In the genomic region with DNA sequence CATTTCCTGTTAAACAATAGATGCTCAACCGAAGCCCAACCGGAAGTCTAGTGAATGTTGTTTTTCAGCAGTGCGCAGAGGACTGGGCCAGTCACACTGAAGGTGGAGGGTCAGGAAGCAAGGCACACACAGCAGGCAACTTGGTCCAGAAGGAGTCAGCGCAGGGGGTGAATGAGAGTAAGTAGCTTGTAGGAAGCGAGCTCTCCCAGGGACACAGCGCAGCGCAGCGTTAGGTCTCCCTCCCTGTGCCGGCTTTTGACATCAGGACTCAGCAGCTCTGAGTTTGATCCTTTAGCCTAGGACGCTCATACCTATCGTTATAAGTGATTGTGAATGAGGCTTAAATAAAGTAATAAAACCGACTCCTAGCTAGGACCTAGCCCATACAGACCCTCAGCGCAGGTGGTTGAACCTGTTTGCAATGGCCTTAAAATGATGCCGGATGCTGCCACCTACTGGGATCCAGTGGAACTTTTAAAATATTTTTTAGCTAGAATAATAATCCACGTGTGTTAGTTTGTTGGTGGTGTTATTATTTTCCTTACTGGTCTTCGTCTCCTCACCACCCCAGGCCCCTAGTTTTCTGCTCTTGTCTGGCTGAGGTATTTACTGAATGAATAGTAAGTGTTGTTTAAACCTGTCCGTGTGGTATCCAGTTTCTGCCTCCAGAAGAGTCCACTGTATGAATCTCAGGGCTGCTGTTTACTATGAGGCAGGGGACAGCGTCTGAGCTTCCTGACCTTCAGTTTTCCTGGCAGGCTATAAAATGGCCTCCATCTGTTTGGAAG, we compare ENCODE assay signal across 8 mouse cellular contexts.
A peak's percentile ranks its signal among the peaks of the same experiment; 100 is the strongest.
DNase-seq lines count a peak whose midpoint lies in the region; ATAC-seq and TF ChIP-seq lines count a peak whose summit lies in the region.

No protein-coding gene starts in this region.

- TF ChIP-seq CTCF in CH12.LX (conservative IDR thresholded peaks at IDR 0.05 in 1 of 2, IDR thresholded peaks at IDR 0.05 in 1 of 2; ENCODE audit: low read depth in 2 of 2, low read length in 2 of 2), result peak; percentile 33 to 85; a peak in 3 of 4 replicates

- dilution Hi-C loops in CH12.LX (cut with MboI; ENCODE audit: extremely low pct_ligation_motif_present, extremely low pct_unique_long_range_greater_than_20kb, low sequenced_read_pairs), result no loop called here

- TF ChIP-seq EP300 in CH12.LX (IDR thresholded peaks at IDR 0.05; ENCODE audit: low read length), result no peak

- WGBS in embryonic facial prominence, embryonic 10.5 days, result 10% methylated on average over 18 of the region's 18 CpGs
- 13% methylated on average over 18 of the region's 18 CpGs for WGBS in heart, embryonic 15.5 days
- WGBS in liver, embryonic 16.5 days (ENCODE audit: insufficient replicate concordance), result 5% methylated on average over 18 of the region's 18 CpGs
- 15% methylated on average over 18 of the region's 18 CpGs for WGBS in neural tube, embryonic 13.5 days

- in situ Hi-C loops in CH12.LX (cut with MboI; ENCODE audit: low pct_ligation_motif_present, low pct_unique_long_range_greater_than_20kb, low sequenced_read_pairs), result loop anchor here (10.0 to 25.0 kb wide), 2 partner anchors 455 to 687 kb away; no protein-coding TSS in a partner anchor

- H3K9ac ChIP-seq in CH12.LX (ENCODE audit: insufficient read depth, low read depth), result no peak overlapping the region
- H3K9ac ChIP-seq in heart, embryonic 15.5 days, result no peak overlapping the region
- peak overlapping the region; percentile 28; the same call in 1 of the 2 replicates for H3K9ac ChIP-seq in liver, embryonic 16.5 days (ENCODE audit: low read depth, low read length)
- H3K9ac ChIP-seq in neural tube, embryonic 13.5 days, result peak overlapping the region; percentile 34; the same call in 1 of the 2 replicates

- H3K27ac ChIP-seq in CH12.LX (ENCODE audit: insufficient read depth, low read depth), result no peak overlapping the region
- H3K27ac ChIP-seq in embryonic facial prominence, embryonic 10.5 days (replicated peaks), result no peak overlapping the region; the same call in 1 of the 2 replicates
- H3K27ac ChIP-seq in heart, embryonic 15.5 days, result no peak overlapping the region
- H3K27ac ChIP-seq in liver, embryonic 16.5 days (ENCODE audit: low read length), result no peak overlapping the region
- no peak overlapping the region for H3K27ac ChIP-seq in neural tube, embryonic 13.5 days (replicated peaks)

- peak overlapping the region; percentile 38 for H3K4me2 ChIP-seq in CH12.LX (ENCODE audit: insufficient read depth, low read depth, poor library complexity, severe bottlenecking)
- H3K4me2 ChIP-seq in heart, embryonic 15.5 days, result peak overlapping the region; percentile 60
- peak overlapping the region; percentile 51 for H3K4me2 ChIP-seq in liver, embryonic 16.5 days (ENCODE audit: low read depth, low read length)
- peak overlapping the region; percentile 57 for H3K4me2 ChIP-seq in neural tube, embryonic 13.5 days

- H3K36me3 ChIP-seq in CH12.LX (replicated peaks in 1 of 2; ENCODE audit: control insufficient read depth in 1 of 2, insufficient read depth in 1 of 2, low read length in 1 of 2), result no peaks in the 10 kb centered on the region
- H3K36me3 ChIP-seq in embryonic facial prominence, embryonic 10.5 days (replicated peaks), result no peaks in the 10 kb centered on the region
- H3K36me3 ChIP-seq in heart, embryonic 15.5 days, result no peaks in the 10 kb centered on the region
- H3K36me3 ChIP-seq in liver, embryonic 16.5 days (ENCODE audit: control insufficient read depth, insufficient read depth), result no peaks in the 10 kb centered on the region
- no peaks in the 10 kb centered on the region for H3K36me3 ChIP-seq in neural tube, embryonic 13.5 days

- ATAC-seq in heart, embryonic 15.5 days (replicated peaks; ENCODE audit: insufficient number of reproducible peaks, insufficient read depth, low FRiP score, low read depth), result 0 out of 2 replicates have a peak, but pooled peaks have one; percentile 27
- ATAC-seq in liver, embryonic 16.5 days (ENCODE audit: low read depth), result 0 out of 2 replicates have a peak, but pooled peaks have one; percentile 11
- peak; percentile 81 for ATAC-seq in neural tube, embryonic 13.5 days (ENCODE audit: low read depth)

- no peaks in the 10 kb centered on the region for H3K27me3 ChIP-seq in CH12.LX (replicated peaks)
- H3K27me3 ChIP-seq in embryonic facial prominence, embryonic 10.5 days (replicated peaks; ENCODE audit: low read depth, poor library complexity, severe bottlenecking), result no peaks in the 10 kb centered on the region
- no peaks in the 10 kb centered on the region for H3K27me3 ChIP-seq in heart, embryonic 15.5 days
- H3K27me3 ChIP-seq in liver, embryonic 16.5 days (ENCODE audit: control insufficient read depth, insufficient read depth, low read depth, low read length), result no peaks in the 10 kb centered on the region
- H3K27me3 ChIP-seq in neural tube, embryonic 13.5 days, result 0 out of 2 replicates have a peak, but pooled peaks cover 7% of the 10 kb centered on the region

- peak; percentile 94 for TF ChIP-seq RAD21 in CH12.LX (IDR thresholded peaks at IDR 0.05; ENCODE audit: low read depth, low read length)

- H3K9me3 ChIP-seq in CH12.LX (replicated peaks; ENCODE audit: low read length), result no peaks in the 10 kb centered on the region
- H3K9me3 ChIP-seq in embryonic facial prominence, embryonic 10.5 days, result no peaks in the 10 kb centered on the region
- no peaks in the 10 kb centered on the region for H3K9me3 ChIP-seq in heart, embryonic 15.5 days (replicated peaks)
- H3K9me3 ChIP-seq in liver, embryonic 16.5 days (replicated peaks; ENCODE audit: control insufficient read depth, low read length), result no peaks in the 10 kb centered on the region
- H3K9me3 ChIP-seq in neural tube, embryonic 13.5 days, result no peaks in the 10 kb centered on the region

- TF ChIP-seq POLR2A in CH12.LX (IDR thresholded peaks at IDR 0.05; ENCODE audit: low read depth, low read length), result no peak

- H3K79me2 ChIP-seq in CH12.LX (replicated peaks; ENCODE audit: control insufficient read depth, extremely low read depth, insufficient read depth, poor library complexity, severe bottlenecking), result no peaks in the 10 kb centered on the region

- H3K4me3 ChIP-seq in CH12.LX (replicated peaks in 1 of 3; ENCODE audit: low read depth in 2 of 3, low read length in 2 of 3, poor library complexity in 1 of 3), result no peak overlapping the region
- H3K4me3 ChIP-seq in embryonic facial prominence, embryonic 10.5 days, result peak overlapping the region; percentile 46
- peak overlapping the region; percentile 34 for H3K4me3 ChIP-seq in heart, embryonic 15.5 days
- peak overlapping the region; percentile 39 for H3K4me3 ChIP-seq in liver, embryonic 16.5 days (ENCODE audit: low read depth, low read length)
- peak overlapping the region; percentile 30 for H3K4me3 ChIP-seq in neural tube, embryonic 13.5 days

- H3K4me1 ChIP-seq in CH12.LX (ENCODE audit: control insufficient read depth in 1 of 2, insufficient read depth in 2 of 2), result peaks cover 0 to 4% of the 10 kb centered on the region in 2 experiments; a peak in 1 of 4 replicates
- peaks cover 3% of the 10 kb centered on the region; the same call in 1 of the 2 replicates for H3K4me1 ChIP-seq in embryonic facial prominence, embryonic 10.5 days
- 0 out of 2 replicates have a peak, but pooled peaks cover 3% of the 10 kb centered on the region for H3K4me1 ChIP-seq in heart, embryonic 15.5 days (replicated peaks)
- H3K4me1 ChIP-seq in liver, embryonic 16.5 days (ENCODE audit: control insufficient read depth, low read depth, low read length), result no peaks in the 10 kb centered on the region; the same call in 1 of the 2 replicates
- peaks cover 12% of the 10 kb centered on the region for H3K4me1 ChIP-seq in neural tube, embryonic 13.5 days (replicated peaks)

- DNase-seq in CH12.LX (ENCODE audit: extremely low read depth), result peak; percentile 44
- DNase-seq in adrenal gland, postnatal 10 days, result peak; percentile 52
- peak; percentile 60 for DNase-seq in embryonic facial prominence, embryonic 10.5 days (ENCODE audit: low spot score)
- DNase-seq in kidney, postnatal 10 days, result peak; percentile 65
- peak; percentile 71 for DNase-seq in thymus, postnatal 0 days (ENCODE audit: low spot score)

TF ChIP-seq in CH12.LX, 34 proteins besides CTCF, POLR2A, EP300 and RAD21 (continues in another document):
- TF ChIP-seq ZC3H11A (IDR thresholded peaks at IDR 0.05; ENCODE audit: low read depth, low read length) (peak; percentile 60), SMC3 (IDR thresholded peaks at IDR 0.05; ENCODE audit: low read depth, low read length) (peak; percentile 80), MAX (IDR thresholded peaks at IDR 0.05; ENCODE audit: low read length) (0 out of 2 replicates have a peak, but pooled peaks have one; percentile 18), ZMIZ1 (IDR thresholded peaks at IDR 0.05; ENCODE audit: low read depth, low read length) (no peak), GABPA (IDR thresholded peaks at IDR 0.05; ENCODE audit: insufficient replicate concordance, low read depth, low read length) (no peak), TBP (conservative IDR thresholded peaks at IDR 0.05; ENCODE audit: low read depth, low read length) (no peak), KAT2A (IDR thresholded peaks at IDR 0.05; ENCODE audit: insufficient replicate concordance, low read length) (no peak), JUN (IDR thresholded peaks at IDR 0.05; ENCODE audit: insufficient read depth, low read depth, low read length) (no peak), E2F4 (IDR thresholded peaks at IDR 0.05; ENCODE audit: insufficient replicate concordance, low read depth, low read length) (no peak), ZKSCAN1 (IDR thresholded peaks at IDR 0.05; ENCODE audit: borderline replicate concordance, low read depth, low read length) (no peak), ETS1 (conservative IDR thresholded peaks at IDR 0.05; ENCODE audit: low read depth, low read length) (no peak), ELF1 (IDR thresholded peaks at IDR 0.05; ENCODE audit: low read depth, low read length) (no peak), MEF2A (IDR thresholded peaks at IDR 0.05; ENCODE audit: borderline replicate concordance, low read depth, low read length) (no peak), SIN3A (IDR thresholded peaks at IDR 0.05; ENCODE audit: low read length) (no peak), BHLHE40 (IDR thresholded peaks at IDR 0.05; ENCODE audit: low read depth, low read length) (no peak), ZNF384 (IDR thresholded peaks at IDR 0.05; ENCODE audit: low read depth, low read length) (no peak), CHD2 (IDR thresholded peaks at IDR 0.05; ENCODE audit: low read length) (no peak), UBTF (IDR thresholded peaks at IDR 0.05; ENCODE audit: low read depth, low read length) (no peak), NRF1 (IDR thresholded peaks at IDR 0.05; ENCODE audit: low read depth, low read length) (no peak), MXI1 (IDR thresholded peaks at IDR 0.05; ENCODE audit: low read depth, low read length) (no peak; the same call in 1 of the 2 replicates), USF2 (conservative IDR thresholded peaks at IDR 0.05; ENCODE audit: low read depth, low read length) (no peak), JUND (conservative IDR thresholded peaks at IDR 0.05; ENCODE audit: low read depth, low read length) (no peak), NELFE (IDR thresholded peaks at IDR 0.05; ENCODE audit: low read depth, low read length) (no peak), HCFC1 (IDR thresholded peaks at IDR 0.05; ENCODE audit: low read depth, low read length) (no peak)

Comparison
In these comparisons a context has a peak if more than half of its experiments do, and no peak if none do; other contexts are left out.
1. H3K4me3 ChIP-seq: peak in embryonic facial prominence, embryonic 10.5 days (single experiment), heart, embryonic 15.5 days (single experiment), liver, embryonic 16.5 days (single experiment) and neural tube, embryonic 13.5 days (single experiment); none in CH12.LX (0 of 3).
2. H3K9ac ChIP-seq: peak in liver, embryonic 16.5 days (single experiment) and neural tube, embryonic 13.5 days (single experiment); none in CH12.LX (single experiment) and heart, embryonic 15.5 days (single experiment).
3. ATAC-seq: peak in every context shown above with its lines; median percentile 81 in neural tube, embryonic 13.5 days; 27 in heart, embryonic 15.5 days; 11 in liver, embryonic 16.5 days.
4. Peak in every context shown above with its lines, with median percentiles within 50 percentile points of each other: DNase-seq and H3K4me2 ChIP-seq.